Mouse (Mus musculus) kidney, adult 2 months (tissue): ENCODE measurements around the gene Sltm. TPM values are rescaled to one million over a fixed set of nuclear protein-coding genes. Genes with fewer than 3 reads are reported as not detected.
A peak's percentile ranks its signal among the peaks of the same experiment; 100 is the strongest.

Experiments used
- DNase-seq: peaks from one replicate; pipeline ENCODE4 v3.0.0; 2021
- H3K27ac ChIP-seq: fragments of 200-500 bp; 2 replicates; pipeline ENCODE4 v1.5.1; 2012; ENCODE audit warnings: low read depth, low read length, control low read depth, inconsistent platforms; ENCODE audit not compliant: insufficient read depth
- H3K27me3 ChIP-seq: fragments of 200-500 bp; replicated peaks from 2 replicates; pipeline ENCODE4 v1.6.1; 2012; ENCODE audit warnings: mild to moderate bottlenecking, moderate library complexity, low read length, inconsistent platforms; ENCODE audit not compliant: control insufficient read depth, insufficient read depth
- H3K36me3 ChIP-seq: fragments of 200-500 bp; 2 replicates; pipeline ENCODE4 v1.6.1; 2012; ENCODE audit warnings: mild to moderate bottlenecking, moderate library complexity, low read length, inconsistent platforms; ENCODE audit not compliant: control insufficient read depth, insufficient read depth
- H3K4me1 ChIP-seq: fragments of 200-500 bp; 2 replicates; pipeline ENCODE4 v1.6.1; 2011; ENCODE audit warnings: low read length; ENCODE audit not compliant: control insufficient read depth, insufficient read depth
- H3K4me3 ChIP-seq: fragments of 200-500 bp; 2 replicates; pipeline ENCODE4 v1.5.1; 2011; ENCODE audit warnings: mild to moderate bottlenecking, low read depth, low read length, control low read depth; ENCODE audit not compliant: insufficient read depth
- CTCF ChIP-seq: fragments of 200-500 bp; conservative IDR thresholded peaks from 2 replicates; pipeline ENCODE4 v1.5.1; 2011; ENCODE audit warnings: low read depth, mild to moderate bottlenecking, control low read depth, low read length, moderate library complexity, mixed read lengths; ENCODE audit not compliant: insufficient read depth, insufficient read length
- POLR2A ChIP-seq: fragments of 200-500 bp; IDR thresholded peaks from one replicate; pipeline ENCODE4 v1.6.1; 2011; ENCODE audit warnings: low read depth, low read length, control low read depth
- WGBS: fragments of 180-500 bp; shearing (Covaris S2); methylation state at CpG from one replicate; pipeline ENCODE4 v1.1.7; 2018; 5-methylcytosine and 5-hydroxymethylcytosine counted together
- polyA plus RNA-seq: library from polyadenylated mRNA; depleted of rRNA; stranded (reverse); fragments of >200 nt; gene quantifications from 2 replicates; pipeline ENCODE4 v1.2.3, GENCODE M21; 2012; rRNA removed

Sltm gene
- polyA plus RNA-seq = 6.5 and 8.0 TPM in 2 replicates

DNA sequence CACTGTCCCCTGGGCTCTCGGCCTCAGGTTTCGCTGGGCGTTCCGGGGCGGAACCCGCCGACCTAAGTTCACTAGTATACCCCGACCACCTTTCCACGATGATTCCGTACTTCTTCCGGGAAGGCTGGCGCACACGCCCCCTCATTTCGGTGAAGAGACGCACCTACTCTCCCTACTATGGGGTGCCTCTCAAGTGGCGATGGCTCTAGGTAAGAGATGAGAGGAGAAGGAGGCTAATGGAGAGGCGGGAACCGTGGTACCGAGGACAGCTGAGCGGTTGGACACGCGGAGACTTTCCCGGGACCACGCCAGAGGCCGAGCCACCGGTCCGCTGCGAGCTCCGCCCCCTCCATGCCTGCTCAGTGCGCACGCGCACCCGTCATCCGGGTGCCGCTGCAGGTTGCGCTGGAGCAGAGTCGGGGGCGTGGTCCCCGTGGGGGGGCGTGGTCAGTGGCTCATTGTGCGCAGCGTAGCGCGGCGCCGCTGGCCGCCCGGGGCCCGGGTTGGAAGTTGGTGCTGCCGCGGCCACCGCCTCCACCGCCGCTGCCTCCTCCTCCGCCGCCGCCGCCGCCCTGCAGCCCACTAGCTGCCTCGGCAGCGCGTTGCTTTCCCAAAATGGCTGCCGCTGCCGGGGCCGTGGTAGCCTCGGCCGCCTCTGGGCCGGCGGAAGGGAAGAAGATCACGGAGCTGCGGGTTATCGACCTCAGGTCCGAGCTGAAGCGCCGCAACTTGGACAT lies at the start of gene Sltm:
Sltm (plus strand) TSS at position 450 of the 737 bp plus-strand sequence.
- H3K27me3 ChIP-seq = no peaks in the 10 kb centered on the region
- TF ChIP-seq CTCF = no peak
- peak; percentile 41 for TF ChIP-seq POLR2A
- WGBS = under 1% methylated on average over 75 of the region's 75 CpGs
- DNase-seq = peak; percentile 100
- peaks cover 5% of the 10 kb centered on the region; the same call in 1 of the 2 replicates for H3K4me1 ChIP-seq
- H3K36me3 ChIP-seq = no peaks in the 10 kb centered on the region
- H3K27ac ChIP-seq = peak within 1 kb of the TSS; percentile 78
- H3K4me3 ChIP-seq = peak within 1 kb of the TSS; percentile 89

DNA sequence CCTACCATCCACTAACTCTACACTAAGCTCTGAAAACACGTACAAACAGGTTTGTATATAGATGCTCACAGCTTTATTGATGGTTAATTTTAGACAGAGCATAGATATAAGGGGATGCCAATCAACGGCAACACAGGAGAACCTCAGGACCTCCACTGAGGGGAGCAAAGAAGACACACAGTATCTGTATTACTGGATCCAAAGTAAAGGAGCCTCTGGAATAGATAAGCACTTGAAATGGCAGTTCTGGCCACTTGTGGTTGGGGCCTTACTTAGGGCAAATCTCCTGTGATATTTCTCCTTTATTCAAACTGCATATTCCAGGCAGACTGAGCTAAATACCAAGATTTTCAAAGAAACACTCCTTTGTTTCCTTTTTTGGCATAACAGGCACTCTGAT lies 49.5 kb upstream of the Sltm start:
- no peaks in the 10 kb centered on the region for H3K4me1 ChIP-seq
- DNase-seq = no peak
- H3K27me3 ChIP-seq = no peaks in the 10 kb centered on the region
- no peak overlapping the region for H3K27ac ChIP-seq
- WGBS = 89% methylated on average over 2 of the region's 2 CpGs
- no peaks in the 10 kb centered on the region; the same call in 1 of the 2 replicates for H3K36me3 ChIP-seq
- no peak for TF ChIP-seq CTCF
- TF ChIP-seq POLR2A = no peak
- H3K4me3 ChIP-seq = no peak overlapping the region

GRCm38 (mm10) chr9:70496990-70497389 lies 45.6 kb upstream of the Sltm start:
- H3K27ac ChIP-seq = no peak overlapping the region
- H3K4me3 ChIP-seq = no peak overlapping the region
- no peak for DNase-seq
- H3K36me3 ChIP-seq = no peaks in the 10 kb centered on the region; the same call in 1 of the 2 replicates
- H3K4me1 ChIP-seq = no peaks in the 10 kb centered on the region; the same call in 1 of the 2 replicates
- H3K27me3 ChIP-seq = no peaks in the 10 kb centered on the region
- no peak for TF ChIP-seq CTCF
- no peak for TF ChIP-seq POLR2A

DNA sequence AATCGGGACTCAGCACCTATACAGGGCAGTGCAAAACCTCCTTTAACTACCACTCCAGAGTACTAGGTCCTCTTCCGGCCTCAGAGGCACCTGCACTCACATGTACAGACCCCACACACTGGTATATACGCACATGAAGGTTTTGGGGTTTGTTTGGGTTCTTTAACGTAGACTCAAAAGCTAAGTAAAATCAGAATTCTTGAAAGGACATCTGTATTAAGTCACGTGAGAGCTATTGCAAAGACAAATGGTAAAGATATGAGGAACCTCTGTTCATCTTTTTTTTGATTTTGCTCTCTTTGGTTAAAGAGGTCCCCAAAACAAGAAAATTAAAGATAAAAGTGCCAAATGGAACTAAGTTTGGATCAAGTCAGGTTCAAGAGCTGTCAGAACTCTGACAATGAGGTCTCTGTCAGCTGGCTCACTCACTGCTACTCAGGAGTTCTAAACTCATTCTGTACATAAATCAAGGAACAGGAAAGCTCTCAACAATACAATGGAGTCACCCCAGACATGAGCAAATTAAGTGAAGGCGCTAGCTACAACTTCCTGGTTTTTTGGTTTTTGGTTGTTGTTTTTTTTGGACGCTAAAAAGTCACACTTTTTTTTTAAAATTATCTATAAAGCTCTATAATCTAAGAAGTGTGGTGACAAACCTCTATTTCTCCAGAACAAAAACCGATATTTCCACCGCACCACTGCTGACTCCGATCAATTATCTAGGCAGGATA lies 40.1 kb upstream of the Sltm start:
- 26% methylated on average over 10 of the region's 10 CpGs for WGBS

GRCm38 (mm10) chr9:70503015-70503603 lies 39.4 kb upstream of the Sltm start:
- Histone ChIP-seq H3K4me1 (peaks cover 18% of the 10 kb centered on the region; the same call in 1 of the 2 replicates), H3K27me3 (no peaks in the 10 kb centered on the region), H3K4me3 (peak overlapping the region; percentile 97), H3K36me3 (no peaks in the 10 kb centered on the region), H3K27ac (peak overlapping the region; percentile 98)
- DNase-seq = peak; percentile 63
- WGBS = under 1% methylated on average over 58 of the region's 70 CpGs
- TF ChIP-seq POLR2A (no peak), CTCF (no peak)

More for the DNA sequence above, 40.1 kb upstream of the Sltm start:
- Histone ChIP-seq H3K4me1 (peaks cover 18% of the 10 kb centered on the region; the same call in 1 of the 2 replicates), H3K36me3 (no peaks in the 10 kb centered on the region), H3K4me3 (peak overlapping the region; percentile 97), H3K27me3 (no peaks in the 10 kb centered on the region), H3K27ac (peak overlapping the region; percentile 45; the same call in 1 of the 2 replicates)
- TF ChIP-seq POLR2A (no peak), CTCF (no peak)
- no peak for DNase-seq

- WGBS = under 1% methylated on average over 44 of the region's 45 CpGs
- peaks cover 18% of the 10 kb centered on the region; the same call in 1 of the 2 replicates for H3K4me1 ChIP-seq
Observed at GRCm38 (mm10) chr9:70503626-70504041, 38.9 kb upstream of the Sltm start, which contains the start of gene Rnf111. Gene Rnf111, minus strand, starts transcription at chr9:70503725.

DNA sequence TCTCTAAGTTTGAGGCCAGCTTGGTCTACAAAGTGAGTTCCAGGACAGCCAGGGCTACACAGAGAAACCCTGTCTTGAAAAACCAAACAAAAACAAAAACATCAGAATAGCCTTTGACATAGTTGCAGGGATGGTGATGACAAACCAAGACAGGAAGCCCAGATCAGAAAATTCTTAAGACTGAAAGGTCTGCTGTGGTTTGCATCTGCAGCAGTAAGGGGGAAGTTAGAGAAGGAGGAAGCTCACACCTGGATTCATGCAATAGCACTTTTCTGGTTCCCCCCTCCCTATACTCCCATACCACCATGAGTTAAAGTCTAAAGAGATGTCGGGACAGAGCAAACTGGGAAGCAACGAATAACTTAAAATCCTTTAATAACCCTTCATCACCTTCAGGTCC lies 36.4 kb upstream of the Sltm start:
- Histone ChIP-seq H3K27me3 (no peaks in the 10 kb centered on the region), H3K27ac (no peak overlapping the region), H3K4me1 (peaks cover 18% of the 10 kb centered on the region; the same call in 1 of the 2 replicates), H3K4me3 (no peak overlapping the region), H3K36me3 (no peaks in the 10 kb centered on the region)
- no peak for DNase-seq
- 48% methylated on average over 2 of the region's 2 CpGs for WGBS
- TF ChIP-seq CTCF = no peak
- no peak for TF ChIP-seq POLR2A

More at GRCm38 (mm10) chr9:70503626-70504041, 38.9 kb upstream of the Sltm start, which contains the start of gene Rnf111:
- peak within 1 kb of the TSS; percentile 98 for H3K27ac ChIP-seq
- TF ChIP-seq CTCF = no peak
- TF ChIP-seq POLR2A = peak; percentile 15
- H3K4me3 ChIP-seq = peak within 1 kb of the TSS; percentile 97
- no peaks in the 10 kb centered on the region for H3K27me3 ChIP-seq
- no peaks in the 10 kb centered on the region for H3K36me3 ChIP-seq
- DNase-seq = peak; percentile 98
